Mouse (Mus musculus) heart, embryonic 11.5 days (tissue): ENCODE results near the gene Qk. TPM values are rescaled to one million over a fixed set of nuclear protein-coding genes. Genes with fewer than 3 reads are reported as not detected.
A peak's percentile ranks its signal among the peaks of the same experiment; 100 is the strongest.

Experiments used
- ATAC-seq: fragments of 200-750 bp; cut with Nextera tagmentation; replicated peaks from 2 replicates; pipeline ENCODE4 v1.8.0; 2017; ENCODE audit warnings: moderate library complexity; ENCODE audit not compliant: insufficient number of reproducible peaks, low FRiP score, low TSS enrichment
- H3K27ac ChIP-seq: fragments of 300-500 bp; sonication (generic); 2 replicates; pipeline ENCODE4 v1.5.1; 2014; ENCODE audit warnings: mild to moderate bottlenecking, low read depth, low read length
- H3K27me3 ChIP-seq: fragments of 300-500 bp; sonication (generic); 2 replicates; pipeline ENCODE4 v1.6.1; 2014; ENCODE audit warnings: mild to moderate bottlenecking, low read length, mixed read lengths; ENCODE audit not compliant: control insufficient read depth, insufficient read depth
- H3K36me3 ChIP-seq: fragments of 300-500 bp; sonication (generic); 2 replicates; pipeline ENCODE4 v1.6.1; 2014; ENCODE audit warnings: mild to moderate bottlenecking, low read length, moderate library complexity, mixed read lengths; ENCODE audit not compliant: control insufficient read depth, insufficient read depth
- H3K4me1 ChIP-seq: fragments of 300-500 bp; sonication (generic); 2 replicates; pipeline ENCODE4 v1.6.1; 2014; ENCODE audit warnings: low read length; ENCODE audit not compliant: control insufficient read depth, insufficient read depth
- H3K4me2 ChIP-seq: fragments of 300-500 bp; sonication (generic); 2 replicates; pipeline ENCODE4 v1.6.1; 2014; ENCODE audit warnings: mild to moderate bottlenecking, moderate library complexity
- H3K4me3 ChIP-seq: fragments of 300-500 bp; sonication (generic); 2 replicates; pipeline ENCODE4 v1.5.1; 2014; ENCODE audit warnings: low read depth, low read length
- H3K9ac ChIP-seq: fragments of 300-500 bp; sonication (generic); 2 replicates; pipeline ENCODE4 v1.6.1; 2014; ENCODE audit warnings: mild to moderate bottlenecking, low read depth, low read length, moderate library complexity
- H3K9me3 ChIP-seq: fragments of 300-500 bp; sonication (generic); replicated peaks from 2 replicates; pipeline ENCODE4 v1.6.1; 2016; ENCODE audit warnings: low read length; ENCODE audit not compliant: control insufficient read depth
- WGBS: fragments of 180-500 bp; shearing (Covaris S2); extraction: QIAGEN DNeasy Blood & Tissue Kit; methylation state at CpG from one replicate; pipeline ENCODE4 v1.1.7; 2014; ENCODE audit not compliant: insufficient replicate concordance; 5-methylcytosine and 5-hydroxymethylcytosine counted together
- polyA plus RNA-seq: library from polyadenylated mRNA; unstranded; fragments of >200 nt; fragmentation: Nextera tagmentation; extraction: Ambion mirVana; gene quantifications from 2 replicates; pipeline ENCODE4 v1.2.1, GENCODE M21; 2014

Gene Qk
- polyA plus RNA-seq, 1 experiment from 2014 or later = 60.6 TPM

- H3K4me2 ChIP-seq = no peak overlapping the region
- 86% methylated on average over 12 of the region's 12 CpGs for WGBS
- no peak overlapping the region for H3K27ac ChIP-seq
- no peaks in the 10 kb centered on the region for H3K36me3 ChIP-seq
- H3K9ac ChIP-seq = no peak overlapping the region
- H3K4me1 ChIP-seq = peaks cover 40% of the 10 kb centered on the region
- ATAC-seq = no peak
- H3K4me3 ChIP-seq = no peak overlapping the region
- H3K9me3 ChIP-seq = no peaks in the 10 kb centered on the region
- no peaks in the 10 kb centered on the region for H3K27me3 ChIP-seq
These were observed 37.7 kb upstream of the Qk start for GRCm38 (mm10) chr17:10357348-10357747.

- H3K4me2 ChIP-seq = no peak overlapping the region
- no peaks in the 10 kb centered on the region for H3K36me3 ChIP-seq
- no peak for ATAC-seq
- no peak overlapping the region for H3K27ac ChIP-seq
- 51% methylated on average over 6 of the region's 6 CpGs for WGBS
- H3K27me3 ChIP-seq = no peaks in the 10 kb centered on the region
- no peaks in the 10 kb centered on the region for H3K9me3 ChIP-seq
- no peak overlapping the region for H3K4me3 ChIP-seq
- peaks cover 40% of the 10 kb centered on the region for H3K4me1 ChIP-seq
- no peak overlapping the region for H3K9ac ChIP-seq
These were observed 36.6 kb upstream of the Qk start for GRCm38 (mm10) chr17:10356294-10356693.

GRCm38 (mm10) chr17:10355746-10356145 is 36.1 kb upstream of the Qk start:
- no peaks in the 10 kb centered on the region for H3K27me3 ChIP-seq
- no peaks in the 10 kb centered on the region for H3K36me3 ChIP-seq
- no peak overlapping the region for H3K27ac ChIP-seq
- peaks cover 38% of the 10 kb centered on the region for H3K4me1 ChIP-seq
- H3K9me3 ChIP-seq = no peaks in the 10 kb centered on the region
- no peak overlapping the region for H3K9ac ChIP-seq
- no peak for ATAC-seq
- no peak overlapping the region for H3K4me3 ChIP-seq
- 28% methylated on average over 8 of the region's 8 CpGs for WGBS
- H3K4me2 ChIP-seq = no peak overlapping the region

GRCm38 (mm10) chr17:10338286-10338685 is 18.6 kb upstream of the Qk start:
- no peaks in the 10 kb centered on the region for H3K27me3 ChIP-seq
- no peak for ATAC-seq
- H3K9me3 ChIP-seq = no peaks in the 10 kb centered on the region
- H3K27ac ChIP-seq = peak overlapping the region; percentile 50
- H3K36me3 ChIP-seq = no peaks in the 10 kb centered on the region
- WGBS = 40% methylated on average over 10 of the region's 10 CpGs
- H3K4me3 ChIP-seq = no peak overlapping the region
- H3K4me1 ChIP-seq = peaks cover 31% of the 10 kb centered on the region
- peak overlapping the region; percentile 5; the same call in 1 of the 2 replicates for H3K4me2 ChIP-seq
- H3K9ac ChIP-seq = no peak overlapping the region

GRCm38 (mm10) chr17:10336558-10336957 is 16.9 kb upstream of the Qk start:
- ATAC-seq = no peak
- Histone ChIP-seq H3K4me2 (no peak overlapping the region), H3K9me3 (no peaks in the 10 kb centered on the region), H3K4me1 (peaks cover 33% of the 10 kb centered on the region), H3K27me3 (no peaks in the 10 kb centered on the region), H3K4me3 (no peak overlapping the region), H3K27ac (no peak overlapping the region; the same call in 1 of the 2 replicates), H3K36me3 (no peaks in the 10 kb centered on the region), H3K9ac (no peak overlapping the region)
- 80% methylated on average over 12 of the region's 12 CpGs for WGBS

GRCm38 (mm10) chr17:10335809-10336499 is 16.3 kb upstream of the Qk start:
- peak overlapping the region; percentile 96 for H3K27ac ChIP-seq
- peak overlapping the region; percentile 91 for H3K9ac ChIP-seq
- 17% methylated on average over 16 of the region's 16 CpGs for WGBS
- H3K36me3 ChIP-seq = peaks cover 2% of the 10 kb centered on the region; the same call in 1 of the 2 replicates
- peaks cover 33% of the 10 kb centered on the region for H3K4me1 ChIP-seq
- peak overlapping the region; percentile 41 for H3K4me3 ChIP-seq
- no peak for ATAC-seq
- H3K27me3 ChIP-seq = no peaks in the 10 kb centered on the region
- no peaks in the 10 kb centered on the region for H3K9me3 ChIP-seq
- peak overlapping the region; percentile 81 for H3K4me2 ChIP-seq

GRCm38 (mm10) chr17:10334957-10335690 is 15.5 kb upstream of the Qk start:
- no peaks in the 10 kb centered on the region for H3K27me3 ChIP-seq
- peak overlapping the region; percentile 96 for H3K27ac ChIP-seq
- WGBS = 1% methylated on average over 31 of the region's 31 CpGs

GRCm38 (mm10) chr17:10334481-10334880 is 14.8 kb upstream of the Qk start:
- ATAC-seq = no peak
- H3K4me3 ChIP-seq = peak overlapping the region; percentile 41; the same call in 1 of the 2 replicates
- no peaks in the 10 kb centered on the region for H3K9me3 ChIP-seq
- peak overlapping the region; percentile 96 for H3K27ac ChIP-seq
- peak overlapping the region; percentile 81 for H3K4me2 ChIP-seq
- H3K4me1 ChIP-seq = peaks cover 33% of the 10 kb centered on the region
- peak overlapping the region; percentile 91 for H3K9ac ChIP-seq
- WGBS = 18% methylated on average over 1 of the region's 1 CpGs
- H3K36me3 ChIP-seq = peaks cover 2% of the 10 kb centered on the region; the same call in 1 of the 2 replicates
- no peaks in the 10 kb centered on the region for H3K27me3 ChIP-seq

More at GRCm38 (mm10) chr17:10334957-10335690, 15.5 kb upstream of the Qk start:
- no peaks in the 10 kb centered on the region for H3K9me3 ChIP-seq
- H3K4me2 ChIP-seq = peak overlapping the region; percentile 81
- ATAC-seq = peak; percentile 80; the same call in 1 of the 2 replicates
- peaks cover 2% of the 10 kb centered on the region; the same call in 1 of the 2 replicates for H3K36me3 ChIP-seq
- peak overlapping the region; percentile 91 for H3K9ac ChIP-seq
- H3K4me1 ChIP-seq = peaks cover 33% of the 10 kb centered on the region
- H3K4me3 ChIP-seq = peak overlapping the region; percentile 41
